Mouse (Mus musculus): ENCODE data around the gene Nostrin. TPM values are rescaled to one million over a fixed set of nuclear protein-coding genes. Genes with fewer than 3 reads are reported as not detected.

Gene Nostrin
- polyA plus RNA-seq, 1 experiment from 2014 or later: 18.7 TPM

DNA sequence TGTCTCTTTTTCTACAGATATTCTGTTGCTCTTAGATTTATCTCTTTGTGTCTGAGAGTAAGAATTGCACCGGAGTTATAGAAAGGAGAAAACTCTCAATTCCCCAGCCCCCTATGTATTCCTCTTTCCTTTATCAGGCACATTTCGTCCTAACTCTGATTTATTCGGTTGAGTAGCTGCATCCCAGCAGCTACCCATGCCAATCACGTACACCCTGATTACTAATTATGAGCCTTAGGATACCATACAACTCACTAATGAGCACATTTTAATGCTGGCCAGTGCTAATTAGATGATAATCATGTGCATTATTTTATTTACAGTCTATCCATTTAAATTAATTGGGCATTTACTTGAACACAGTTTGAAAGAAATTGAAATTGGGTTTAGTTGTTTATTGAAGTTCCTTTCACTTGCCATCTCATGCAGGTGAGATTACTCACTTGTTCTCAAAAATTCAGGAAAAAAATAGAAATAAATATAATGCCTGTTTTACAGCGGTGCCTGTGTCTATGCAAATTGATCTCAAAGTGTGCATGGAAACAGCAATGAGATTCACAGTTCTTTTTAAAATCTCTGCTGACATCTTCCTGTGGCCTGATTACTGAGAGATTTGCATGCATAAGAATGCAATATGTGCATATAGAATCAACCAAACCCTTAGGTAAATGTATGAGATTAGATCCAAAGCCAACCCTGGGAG, 99.5 kb downstream of the Nostrin start:
- no peaks in the 10 kb centered on the region for H3K36me3 ChIP-seq (ENCODE audit: control insufficient read depth, insufficient read depth, low read length)
- no peaks in the 10 kb centered on the region for H3K4me1 ChIP-seq (replicated peaks; ENCODE audit: control insufficient read depth, insufficient read depth)
- H3K27me3 ChIP-seq (ENCODE audit: control insufficient read depth, insufficient read depth, low read length): no peaks in the 10 kb centered on the region
- TF ChIP-seq CTCF (IDR thresholded peaks at IDR 0.05; ENCODE audit: low read depth) (no peak), EP300 (optimal IDR thresholded peaks at IDR 0.05) (no peak)
- H3K4me2 ChIP-seq (replicated peaks; ENCODE audit: low read depth): no peak overlapping the region
- DNase-seq (ENCODE audit: low spot score) (no peak), ATAC-seq (ENCODE audit: low FRiP score, low TSS enrichment) (no peak)
- H3K9ac ChIP-seq (ENCODE audit: low read length): no peak overlapping the region
- 88% methylated on average over 5 of the region's 5 CpGs for WGBS
- H3K27ac ChIP-seq (replicated peaks): no peak overlapping the region
- H3K9me3 ChIP-seq (ENCODE audit: control insufficient read depth, low read length): no peaks in the 10 kb centered on the region
- H3K4me3 ChIP-seq (ENCODE audit: low read depth, low read length): no peak overlapping the region

Other genes starting within 250 kb of the Nostrin start
- 45.4 and 52.6 TPM in 2 replicates for gene Spc25, start 70.4 kb downstream of the Nostrin start, polyA plus RNA-seq (2015; fragmentation: Nextera tagmentation; extraction: Ambion mirVana)
- not detected in 2 replicates for gene G6pc2, start 75.3 kb downstream of the Nostrin start, polyA plus RNA-seq (2015; fragmentation: Nextera tagmentation; extraction: Ambion mirVana)
- gene Abcb11, start 206.8 kb downstream of the Nostrin start, polyA plus RNA-seq (2015; fragmentation: Nextera tagmentation; extraction: Ambion mirVana): 0.96 and 1.4 TPM in 2 replicates
- gene Dhrs9, start 244.6 kb downstream of the Nostrin start, polyA plus RNA-seq (2015; fragmentation: Nextera tagmentation; extraction: Ambion mirVana): 5.1 and 5.8 TPM in 2 replicates